Mouse (Mus musculus): Measurements from ENCODE around the gene Gm11034. TPM values are rescaled to one million over a fixed set of nuclear protein-coding genes. Genes with fewer than 3 reads are reported as not detected.

Gm11034 gene
- not detected for total RNA-seq (2021)

DNA sequence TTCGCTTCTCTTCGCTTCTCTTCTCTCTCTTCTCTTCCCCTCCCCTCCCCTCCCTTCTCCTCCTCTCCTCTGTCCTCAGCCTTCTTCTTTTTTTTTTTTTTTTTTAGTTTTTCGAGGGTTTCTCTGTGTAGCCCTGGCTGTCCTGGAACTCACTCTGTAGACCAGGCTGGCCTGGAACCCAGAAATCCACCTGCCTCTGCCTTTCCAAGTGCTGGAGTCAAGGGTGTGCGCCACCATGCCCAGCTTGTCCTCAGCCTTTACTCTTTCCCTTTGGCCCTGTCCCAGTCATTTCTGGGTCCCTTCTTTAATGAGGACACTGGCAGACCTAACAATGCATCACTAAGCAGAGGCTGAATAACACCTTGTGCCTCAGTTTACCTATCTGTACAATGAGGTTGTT lies at the start of gene Gm11034:
Gene Gm11034 (minus strand): TSS at position 101 of the 400 bp plus-strand sequence.
- DNase-seq, result no peak

GRCm38 (mm10) chr8:72262756-72263155 lies 49.3 kb upstream of the Gm11034 start:
- no peak for DNase-seq

DNA sequence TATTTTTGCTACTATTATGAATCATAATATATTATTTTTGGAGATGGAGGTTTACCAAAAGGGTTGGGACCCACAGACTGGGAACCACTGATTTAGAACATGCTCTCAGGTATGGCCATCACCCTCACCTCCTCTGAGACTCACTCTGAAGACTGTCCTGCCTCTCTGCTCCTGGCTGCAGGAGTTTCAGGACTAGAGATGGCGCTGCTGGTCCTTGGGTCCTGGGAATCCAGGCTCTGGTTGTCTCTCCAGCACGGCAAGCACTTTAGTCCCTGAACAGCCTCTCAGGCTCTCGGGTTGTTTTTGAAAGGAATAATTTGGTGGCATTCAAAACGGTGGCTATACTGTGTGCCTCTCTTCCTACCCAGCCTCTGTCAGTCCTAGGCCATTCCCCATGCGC lies 48.4 kb upstream of the Gm11034 start:
- no peak for DNase-seq

- no peak for DNase-seq
Observed at GRCm38 (mm10) chr8:72261431-72261830, 48.0 kb upstream of the Gm11034 start.

DNA sequence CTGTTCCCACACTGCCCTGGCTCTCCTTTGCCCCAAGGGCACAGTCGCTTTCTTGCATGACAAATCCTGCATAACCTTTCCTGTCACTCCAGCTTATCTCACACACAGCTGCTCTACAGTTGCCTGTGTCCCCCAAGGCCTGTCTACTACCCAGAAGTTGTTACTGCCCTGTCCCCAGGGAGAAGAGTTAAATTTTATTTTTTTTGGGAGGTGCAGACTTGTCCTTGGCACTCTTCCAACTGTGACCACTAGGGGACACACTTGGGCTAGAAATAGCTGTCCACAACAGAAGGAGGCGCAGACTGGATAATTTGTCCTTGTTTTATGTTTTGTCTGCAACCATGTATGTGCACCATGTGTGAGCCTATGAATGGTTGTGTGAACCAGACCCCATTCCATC lies 47.6 kb upstream of the Gm11034 start:
- DNase-seq, result no peak

GRCm38 (mm10) chr8:72260585-72260984 lies 47.1 kb upstream of the Gm11034 start:
- DNase-seq, result no peak

GRCm38 (mm10) chr8:72259862-72260261 lies 46.4 kb upstream of the Gm11034 start:
- no peak for DNase-seq

- DNase-seq, result no peak
Observed at GRCm38 (mm10) chr8:72257902-72258238, 44.4 kb upstream of the Gm11034 start.

DNA sequence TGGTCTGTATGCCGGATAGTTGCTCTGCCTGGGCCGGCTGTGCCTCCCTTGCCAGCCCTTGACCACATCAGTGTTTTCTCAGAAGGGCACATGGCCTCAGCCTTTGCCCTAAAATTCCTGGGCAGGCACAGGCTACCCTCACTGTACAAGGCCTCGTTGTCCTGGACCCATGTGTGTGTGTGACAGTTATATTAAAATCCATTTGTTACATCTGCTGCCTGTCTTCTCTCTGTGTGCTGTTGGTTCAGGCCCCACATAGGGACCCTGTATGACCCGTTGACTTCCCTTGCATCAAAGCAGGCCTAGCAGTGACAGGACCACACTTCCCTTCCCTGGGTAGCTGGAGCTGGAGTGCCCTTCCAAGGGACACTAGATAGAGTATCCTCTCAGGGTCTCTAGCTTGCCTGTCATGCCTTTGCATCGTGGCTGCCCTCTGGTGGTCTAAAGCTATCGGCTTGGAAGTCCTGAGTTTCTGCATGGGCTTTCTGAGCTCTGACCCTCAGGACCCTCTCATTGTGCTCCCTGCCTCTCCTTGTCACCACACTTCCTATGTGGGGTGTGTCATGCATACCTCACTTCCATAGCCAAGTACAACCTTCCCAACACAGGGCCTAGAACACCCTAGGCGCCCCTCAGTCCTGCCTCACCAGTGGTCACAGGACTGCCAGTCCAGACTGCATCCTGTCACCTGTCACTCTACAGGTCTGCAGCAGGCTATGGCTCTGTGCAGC lies 43.9 kb upstream of the Gm11034 start:
- no peak for DNase-seq

DNA sequence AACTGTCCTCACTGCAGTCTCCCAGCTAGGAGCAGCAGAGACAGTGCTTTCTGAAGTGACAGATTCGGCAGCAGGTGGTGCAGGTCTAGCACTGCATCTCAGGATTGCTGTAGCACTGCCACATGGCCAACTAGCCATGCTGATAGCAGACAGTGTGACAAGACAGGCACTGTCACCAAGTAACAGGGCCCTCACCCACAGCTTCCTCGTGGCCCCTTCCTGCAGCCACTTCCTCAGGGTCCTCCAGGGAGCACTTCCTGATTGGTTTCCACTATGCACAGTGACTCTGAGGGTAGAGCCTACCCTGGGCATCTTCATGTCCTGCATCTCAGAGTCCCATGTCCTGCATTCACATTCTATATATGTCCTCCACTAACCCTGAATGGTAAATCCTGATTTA lies 31.2 kb upstream of the Gm11034 start:
- DNase-seq, result no peak

GRCm38 (mm10) chr8:72242226-72242625 lies 28.8 kb upstream of the Gm11034 start:
- DNase-seq, result no peak

- no peak for DNase-seq
Observed at GRCm38 (mm10) chr8:72240951-72241350, 27.5 kb upstream of the Gm11034 start.

DNA sequence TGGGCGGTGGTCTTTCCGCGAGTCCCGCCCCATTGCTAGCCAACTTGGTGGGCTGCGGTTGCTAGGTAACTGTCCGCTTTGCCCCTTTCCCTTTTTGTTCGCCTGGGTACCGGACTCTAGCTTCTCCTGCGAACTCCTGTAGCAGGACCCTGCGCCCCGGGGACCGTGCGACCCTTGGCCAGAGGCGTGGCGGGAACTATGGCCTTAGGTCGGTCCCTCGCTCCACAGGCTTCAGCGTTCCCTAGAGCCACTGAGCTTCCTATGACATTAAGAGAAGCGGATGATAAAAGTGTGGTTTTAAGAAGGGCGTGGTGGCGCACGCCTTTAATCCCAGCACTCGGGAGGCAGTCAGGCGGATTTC lies 26.9 kb upstream of the Gm11034 start:
- no peak for DNase-seq

- DNase-seq, result peak; percentile 96 to 97
Observed at GRCm38 (mm10) chr8:72239499-72240402, 26.3 kb upstream of the Gm11034 start, which contains the start of gene Ap1m1. TSS of gene Ap1m1 (plus strand) at chr8:72240018.

- DNase-seq, result no peak
Observed at GRCm38 (mm10) chr8:72222656-72223055, 9.2 kb upstream of the Gm11034 start.

GRCm38 (mm10) chr8:72220758-72221157 lies 7.3 kb upstream of the Gm11034 start:
- DNase-seq, result no peak

- peak; percentile 76 to 82 for DNase-seq
Observed at GRCm38 (mm10) chr8:72219541-72220363, 6.3 kb upstream of the Gm11034 start, which contains the start of gene Fam32a. TSS of gene Fam32a (plus strand) at chr8:72219730.

GRCm38 (mm10) chr8:72218781-72219540 lies 5.5 kb upstream of the Gm11034 start:
- DNase-seq, result no peak

DNA sequence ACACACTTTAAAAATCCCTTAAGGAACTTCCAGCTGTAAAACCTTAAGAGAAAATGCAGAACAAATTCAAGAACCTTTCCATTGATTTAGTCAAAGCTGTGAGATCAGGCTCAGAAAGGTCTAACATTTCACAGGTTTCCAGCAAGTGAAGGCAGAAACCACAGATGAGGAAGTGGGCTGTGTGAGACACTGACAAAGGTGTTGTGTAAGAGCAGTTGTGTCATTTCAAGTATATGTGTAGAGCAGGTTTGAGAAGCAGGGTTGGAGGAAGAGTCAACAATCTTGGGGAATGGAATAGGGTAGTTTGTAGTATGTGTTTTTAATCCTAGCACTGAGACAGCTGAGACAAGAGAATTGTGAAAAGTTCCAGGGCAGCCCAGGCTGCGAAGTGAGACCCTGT lies 2.4 kb upstream of the Gm11034 start:
- DNase-seq, result no peak

DNA sequence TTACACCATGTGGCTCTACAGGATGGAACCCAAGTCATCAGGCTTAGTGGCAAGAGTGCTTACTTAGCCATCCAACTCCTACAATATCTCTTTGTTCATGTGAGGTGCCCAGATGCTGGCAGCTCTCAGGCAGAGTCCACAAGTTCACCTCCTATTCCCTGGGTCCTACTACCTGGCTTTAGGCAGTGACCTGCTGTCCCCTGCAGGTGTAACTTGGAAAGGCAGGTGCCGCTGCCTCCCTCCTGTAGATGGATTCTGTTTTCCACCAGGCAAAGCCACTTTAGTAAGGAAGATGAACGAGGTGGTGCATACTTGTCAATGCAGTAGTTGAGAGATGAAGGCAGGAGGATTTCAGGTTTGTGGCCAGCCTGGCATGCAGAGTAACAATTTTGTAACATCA lies 1.6 kb upstream of the Gm11034 start:
- DNase-seq, result no peak

DNA sequence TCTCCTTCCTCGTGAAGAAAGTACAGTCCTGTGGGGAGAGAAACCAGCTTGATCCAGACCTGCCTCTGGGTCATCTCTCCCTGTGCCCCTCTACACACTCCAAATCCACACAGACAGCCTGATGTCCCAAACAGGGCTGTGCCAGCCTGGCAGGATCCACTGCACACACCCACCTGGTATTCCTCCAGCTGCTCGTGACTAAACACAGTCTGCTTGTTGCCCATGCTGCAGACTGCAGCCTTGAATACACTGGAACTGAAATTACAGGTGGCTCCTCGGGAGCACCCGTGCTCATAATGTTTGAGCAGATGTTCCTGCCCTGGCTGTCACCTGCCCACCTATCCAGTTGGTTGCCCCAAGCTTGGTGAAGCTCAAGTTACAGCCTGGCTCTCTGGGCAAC lies 685 bp downstream of the Gm11034 start, which contains the start of gene Cib3:
Gene Cib3 (minus strand): TSS at position 87 of the 400 bp plus-strand sequence.
- no peak for DNase-seq

- no peak for DNase-seq
Observed at GRCm38 (mm10) chr8:72211846-72212245, 1.6 kb downstream of the Gm11034 start.

Data from layer of hippocampus, postnatal 36 days (tissue).